Mouse (Mus musculus) myocyte (in vitro differentiated cells): ENCODE measurements around the gene Capn11.

Source experiments
- CEBPB ChIP-seq: IDR thresholded peaks from 2 replicates; pipeline ENCODE4 v1.6.1; 2011; ENCODE audit warnings: mild to moderate bottlenecking, moderate library complexity; ENCODE audit not compliant: poor library complexity, insufficient read depth, severe bottlenecking
- E2F4 ChIP-seq: IDR thresholded peaks from one replicate; pipeline ENCODE4 v1.6.1; 2011; ENCODE audit warnings: mild to moderate bottlenecking, control low read depth, moderate library complexity; ENCODE audit not compliant: insufficient read depth
- MAX ChIP-seq: IDR thresholded peaks from one replicate; pipeline ENCODE4 v1.6.1; 2011; ENCODE audit warnings: low read depth, mild to moderate bottlenecking, control low read depth
- POLR2A ChIP-seq: IDR thresholded peaks from one replicate; pipeline ENCODE4 v1.6.1; 2011; ENCODE audit warnings: low read depth, mild to moderate bottlenecking, control low read depth, moderate library complexity; ENCODE audit not compliant: insufficient read length
- TCF12 ChIP-seq: IDR thresholded peaks from one replicate; pipeline ENCODE4 v1.6.1; 2011; ENCODE audit warnings: mild to moderate bottlenecking, control low read depth; ENCODE audit not compliant: poor library complexity, insufficient read depth, severe bottlenecking

GRCm38 (mm10) chr17:45588370-45588769 is 70.8 kb downstream of the Capn11 start:
- no peak for TF ChIP-seq TCF12
- no peak for TF ChIP-seq CEBPB
- TF ChIP-seq E2F4: no peak
- no peak for TF ChIP-seq MAX
- no peak for TF ChIP-seq POLR2A
